Mouse (Mus musculus) liver, adult 2 months (tissue): ENCODE results near the gene Klk8. TPM values are rescaled to one million over a fixed set of nuclear protein-coding genes. Genes with fewer than 3 reads are reported as not detected.

Experiments
- DNase-seq: peaks from one replicate; pipeline ENCODE4 v3.0.0-alpha.2; 2011; ENCODE audit warnings: low read depth, low spot score; ENCODE audit errors: extremely low read depth
- H3K27ac ChIP-seq: fragments of 200-500 bp; replicated peaks from 2 replicates; pipeline ENCODE4 v1.5.1; 2012; ENCODE audit warnings: low read depth, mild to moderate bottlenecking, control low read depth, inconsistent platforms, low read length; ENCODE audit not compliant: insufficient read depth
- H3K27me3 ChIP-seq: fragments of 200-500 bp; 2 replicates; pipeline ENCODE4 v1.6.1; 2012; ENCODE audit warnings: mild to moderate bottlenecking, moderate library complexity, low read length, inconsistent platforms; ENCODE audit not compliant: control insufficient read depth, insufficient read depth
- H3K36me3 ChIP-seq: fragments of 200-500 bp; 2 replicates; pipeline ENCODE4 v1.6.1; 2012; ENCODE audit warnings: low read length, inconsistent platforms; ENCODE audit not compliant: control insufficient read depth, insufficient read depth
- H3K4me1 ChIP-seq: fragments of 200-500 bp; 2 replicates; pipeline ENCODE4 v1.6.1; 2011; ENCODE audit warnings: low read length; ENCODE audit not compliant: control insufficient read depth, insufficient read depth
- H3K4me3 ChIP-seq: fragments of 200-500 bp; 2 replicates; pipeline ENCODE4 v1.5.1; 2011; ENCODE audit warnings: low read depth, mild to moderate bottlenecking, control low read depth, low read length, moderate library complexity; ENCODE audit not compliant: insufficient read depth
- H3K79me2 ChIP-seq: fragments of 200-500 bp; 2 replicates; pipeline ENCODE4 v1.6.1; 2012; ENCODE audit warnings: inconsistent platforms, mild to moderate bottlenecking, low read length, moderate library complexity; ENCODE audit not compliant: control insufficient read depth, insufficient read depth
- H3K9ac ChIP-seq: fragments of 200-500 bp; 2 replicates; pipeline ENCODE4 v1.6.1; 2012; ENCODE audit warnings: low read depth, mild to moderate bottlenecking, control low read depth, inconsistent platforms, low read length
- CTCF ChIP-seq: fragments of 200-500 bp; IDR thresholded peaks from 2 replicates; pipeline ENCODE4 v1.5.1; 2011; ENCODE audit warnings: low read depth, low read length, control low read depth
- POLR2A ChIP-seq: fragments of 200-500 bp; IDR thresholded peaks from 2 replicates; pipeline ENCODE4 v1.6.1; 2011; ENCODE audit warnings: low read length, control low read depth; ENCODE audit not compliant: insufficient read depth; ENCODE audit errors: extremely low read depth
- WGBS: fragments of 180-500 bp; shearing (Covaris S2); methylation state at CpG from one replicate; pipeline ENCODE4 v1.1.7; 2018; 5-methylcytosine and 5-hydroxymethylcytosine counted together
- polyA plus RNA-seq: library from polyadenylated mRNA; depleted of rRNA; stranded (reverse); fragments of >200 nt; gene quantifications from 2 replicates; pipeline ENCODE4 v1.2.3, GENCODE M21; 2012
- total RNA-seq: library from RNA; depleted of rRNA; stranded (reverse); fragments of >200 nt; gene quantifications from 2 replicates; pipeline ENCODE4 v1.2.3, GENCODE M21; 2014

Gene Klk8
- total and polyA plus RNA-seq, 2 experiments = 0.31 to 0.65 TPM

DNA sequence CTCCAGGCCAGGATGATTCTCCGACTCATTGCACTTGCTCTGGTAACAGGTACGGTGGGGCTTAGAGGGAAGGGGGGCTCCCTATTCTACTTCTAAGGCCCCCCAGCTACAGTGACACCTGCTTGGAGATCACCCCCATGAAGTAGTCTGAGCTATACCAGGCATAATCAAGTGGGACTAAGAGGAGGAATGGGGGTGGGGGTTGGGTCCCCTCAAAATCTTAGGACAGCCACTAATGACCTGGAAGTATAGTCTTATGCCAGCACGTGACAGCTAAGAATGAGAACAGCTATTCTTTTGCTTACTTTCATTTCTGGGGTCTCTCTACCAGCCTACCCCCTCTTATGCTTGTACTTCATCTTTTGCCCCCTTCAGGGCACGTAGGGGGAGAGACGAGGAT lies 20.9 kb upstream of the Klk8 start:
- Histone ChIP-seq H3K9ac (no peak overlapping the region), H3K27me3 (no peaks in the 10 kb centered on the region), H3K4me3 (no peak overlapping the region), H3K4me1 (no peaks in the 10 kb centered on the region), H3K27ac (no peak overlapping the region), H3K36me3 (no peaks in the 10 kb centered on the region), H3K79me2 (no peaks in the 10 kb centered on the region)
- TF ChIP-seq POLR2A (no peak), CTCF (no peak)
- WGBS = 82% methylated on average over 5 of the region's 5 CpGs
- DNase-seq = no peak

DNA sequence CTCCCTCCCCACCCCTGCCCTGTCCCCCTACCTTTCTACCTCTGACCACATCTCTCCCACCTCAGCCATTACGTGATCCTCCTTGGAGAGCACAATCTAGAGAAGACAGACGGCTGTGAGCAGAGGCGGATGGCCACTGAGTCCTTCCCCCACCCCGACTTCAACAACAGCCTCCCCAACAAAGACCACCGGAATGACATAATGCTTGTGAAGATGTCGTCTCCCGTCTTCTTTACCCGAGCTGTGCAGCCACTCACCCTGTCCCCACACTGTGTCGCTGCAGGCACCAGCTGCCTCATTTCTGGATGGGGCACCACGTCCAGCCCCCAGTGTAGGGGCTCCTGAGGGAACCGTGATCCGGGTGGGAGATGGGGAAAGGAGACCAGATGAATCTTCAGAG lies 20.0 kb upstream of the Klk8 start:
- H3K9ac ChIP-seq = no peak overlapping the region
- no peaks in the 10 kb centered on the region for H3K4me1 ChIP-seq
- no peaks in the 10 kb centered on the region for H3K36me3 ChIP-seq
- H3K27ac ChIP-seq = no peak overlapping the region
- no peaks in the 10 kb centered on the region for H3K79me2 ChIP-seq
- TF ChIP-seq CTCF (no peak), POLR2A (no peak)
- 84% methylated on average over 12 of the region's 12 CpGs for WGBS
- H3K4me3 ChIP-seq = no peak overlapping the region
- DNase-seq = no peak
- no peaks in the 10 kb centered on the region for H3K27me3 ChIP-seq

DNA sequence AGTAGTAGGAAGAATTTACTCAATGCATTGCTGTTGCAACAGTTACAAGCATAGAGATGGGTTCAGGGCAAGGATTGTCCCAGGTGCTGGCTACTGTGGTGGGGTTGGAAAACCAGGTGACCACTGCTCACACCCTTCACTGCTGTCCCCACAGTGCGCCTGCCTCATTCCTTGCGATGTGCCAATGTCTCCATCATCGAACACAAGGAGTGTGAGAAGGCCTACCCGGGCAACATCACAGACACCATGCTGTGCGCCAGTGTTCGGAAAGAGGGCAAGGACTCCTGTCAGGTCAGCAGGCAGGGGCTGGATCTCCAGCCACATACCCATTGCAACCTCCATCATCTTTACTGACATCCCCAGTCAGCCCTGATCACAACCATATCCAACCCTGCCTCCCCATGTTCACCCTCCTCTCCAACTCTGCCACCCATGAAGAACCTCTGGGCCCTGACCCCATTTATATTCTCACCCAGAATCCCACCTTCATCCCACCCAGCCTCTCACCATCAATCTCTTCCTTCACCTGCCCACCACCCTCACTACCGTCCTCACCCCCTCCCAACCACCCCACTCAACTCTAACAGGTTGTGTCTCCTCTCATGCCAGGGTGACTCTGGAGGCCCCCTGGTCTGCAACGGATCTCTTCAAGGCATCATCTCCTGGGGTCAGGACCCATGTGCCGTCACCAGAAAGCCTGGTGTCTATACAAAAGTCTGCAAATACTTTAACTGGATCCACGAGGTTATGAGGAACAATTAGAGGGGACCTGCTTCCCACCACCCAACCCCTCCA lies 19.0 kb upstream of the Klk8 start:
- no peak for DNase-seq
- H3K4me1 ChIP-seq = no peaks in the 10 kb centered on the region
- no peaks in the 10 kb centered on the region for H3K79me2 ChIP-seq
- WGBS = 89% methylated on average over 10 of the region's 10 CpGs
- H3K9ac ChIP-seq = no peak overlapping the region
- H3K36me3 ChIP-seq = no peaks in the 10 kb centered on the region
- no peaks in the 10 kb centered on the region for H3K27me3 ChIP-seq
- no peak overlapping the region for H3K27ac ChIP-seq
- TF ChIP-seq POLR2A = no peak
- no peak for TF ChIP-seq CTCF
- H3K4me3 ChIP-seq = no peak overlapping the region

DNA sequence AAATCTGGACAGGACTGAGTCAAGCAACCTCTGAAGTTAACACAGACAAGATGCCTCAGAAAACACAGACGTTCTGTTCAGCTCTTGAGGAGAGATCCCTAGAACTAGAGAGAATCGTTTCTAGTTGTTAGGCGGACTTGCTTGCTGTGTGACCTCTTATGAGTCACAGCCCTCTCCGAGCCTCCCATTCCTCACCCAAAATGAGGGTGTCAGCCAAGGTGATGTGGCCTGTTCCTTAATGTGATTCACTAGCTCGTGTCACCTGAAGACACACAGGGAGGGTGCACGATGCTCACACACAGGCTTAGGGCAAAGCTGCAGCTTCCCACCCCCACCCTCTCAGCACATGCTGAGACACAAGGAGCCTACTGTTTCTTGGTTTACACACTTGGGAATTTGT lies 17.1 kb upstream of the Klk8 start:
- Histone ChIP-seq H3K27ac (no peak overlapping the region), H3K27me3 (no peaks in the 10 kb centered on the region), H3K9ac (no peak overlapping the region), H3K79me2 (no peaks in the 10 kb centered on the region), H3K4me3 (no peak overlapping the region), H3K36me3 (no peaks in the 10 kb centered on the region), H3K4me1 (no peaks in the 10 kb centered on the region)
- no peak for DNase-seq
- 69% methylated on average over 6 of the region's 6 CpGs for WGBS
- TF ChIP-seq POLR2A (no peak), CTCF (no peak)

DNA sequence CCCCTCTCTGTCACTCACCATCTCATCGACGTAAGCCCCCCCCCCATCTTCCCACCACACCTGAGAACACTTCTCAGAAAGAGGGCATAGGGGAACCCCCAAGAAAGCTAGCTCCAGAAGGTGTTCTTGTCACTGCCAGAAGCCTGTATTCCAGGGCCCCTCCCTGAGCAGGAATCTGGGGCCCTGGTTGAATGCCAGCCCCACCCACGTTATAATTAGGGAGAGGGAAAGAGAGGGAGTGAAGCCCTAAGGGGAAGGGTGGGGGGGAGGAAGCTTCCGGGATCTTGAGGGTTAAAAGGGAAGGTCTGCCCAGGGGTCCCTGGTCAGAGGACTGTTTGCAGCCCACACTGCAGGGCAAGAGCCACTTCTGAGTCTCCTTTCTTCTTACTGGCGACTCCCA lies 16.6 kb upstream of the Klk8 start, which contains the start of gene Klk10:
Klk10 (plus strand) TSS at position 290 of the 400 bp plus-strand sequence.
- Histone ChIP-seq H3K27ac (no peak within 1 kb of the TSS), H3K79me2 (no peaks in the 10 kb centered on the region), H3K4me3 (no peak within 1 kb of the TSS), H3K4me1 (no peaks in the 10 kb centered on the region), H3K36me3 (no peaks in the 10 kb centered on the region), H3K9ac (no peak within 1 kb of the TSS), H3K27me3 (no peaks in the 10 kb centered on the region)
- DNase-seq = no peak
- 58% methylated on average over 5 of the region's 5 CpGs for WGBS
- TF ChIP-seq POLR2A (no peak), CTCF (no peak)

DNA sequence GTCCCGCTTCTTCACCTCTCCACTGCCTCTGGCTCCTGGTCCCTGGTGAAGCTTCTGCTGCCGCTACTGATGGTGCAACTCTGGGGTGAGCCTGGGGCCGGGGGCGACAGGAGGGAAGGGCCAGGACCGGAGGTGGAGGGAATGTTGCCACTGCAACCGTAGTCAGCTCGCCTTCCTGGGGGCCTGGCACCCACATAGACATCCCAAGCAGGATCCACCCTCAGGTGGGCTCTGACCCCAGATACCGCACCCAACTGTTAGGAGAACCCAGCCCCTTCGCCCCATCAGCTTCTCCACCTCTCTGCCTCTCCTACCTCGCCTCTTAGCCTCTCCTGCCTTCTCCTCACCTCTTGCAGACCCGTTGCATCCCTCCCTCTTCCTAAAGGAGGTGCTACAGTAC lies 15.8 kb upstream of the Klk8 start:
- Histone ChIP-seq H3K4me1 (no peaks in the 10 kb centered on the region), H3K4me3 (no peak overlapping the region), H3K9ac (no peak overlapping the region), H3K36me3 (no peaks in the 10 kb centered on the region), H3K27ac (no peak overlapping the region), H3K27me3 (no peaks in the 10 kb centered on the region), H3K79me2 (no peaks in the 10 kb centered on the region)
- 83% methylated on average over 11 of the region's 11 CpGs for WGBS
- DNase-seq = no peak
- TF ChIP-seq CTCF (no peak), POLR2A (no peak)
